Mouse (Mus musculus) cerebral cortex, adult 2 months (tissue): ENCODE results near the gene Ano1.

Experiments used
- WGBS: fragments of 180-500 bp; shearing (Covaris S2); methylation state at CpG from one replicate; pipeline ENCODE4 v1.1.7; 2018; 5-methylcytosine and 5-hydroxymethylcytosine counted together

Gene Ano1

DNA sequence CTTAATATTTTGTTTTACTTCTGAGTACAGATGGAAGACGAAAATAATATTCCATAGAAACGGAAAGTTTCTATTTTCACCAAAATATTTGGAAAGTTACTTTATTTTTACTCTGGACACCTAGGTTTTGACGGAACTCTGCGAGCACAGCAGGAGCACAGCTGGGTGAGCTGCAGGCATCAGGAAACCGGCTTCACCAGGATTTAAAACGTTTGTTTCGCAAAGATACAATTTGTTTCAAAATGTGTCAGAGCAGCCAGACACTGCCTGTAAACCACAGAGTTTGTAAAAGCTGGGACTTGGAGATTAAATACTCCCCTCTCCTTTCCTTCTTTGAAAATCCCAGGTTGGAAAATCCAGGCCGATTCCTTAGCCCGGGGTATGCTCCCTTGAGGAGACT, 53.9 kb downstream of the Ano1 start:
- WGBS = 84% methylated on average over 9 of the region's 9 CpGs

DNA sequence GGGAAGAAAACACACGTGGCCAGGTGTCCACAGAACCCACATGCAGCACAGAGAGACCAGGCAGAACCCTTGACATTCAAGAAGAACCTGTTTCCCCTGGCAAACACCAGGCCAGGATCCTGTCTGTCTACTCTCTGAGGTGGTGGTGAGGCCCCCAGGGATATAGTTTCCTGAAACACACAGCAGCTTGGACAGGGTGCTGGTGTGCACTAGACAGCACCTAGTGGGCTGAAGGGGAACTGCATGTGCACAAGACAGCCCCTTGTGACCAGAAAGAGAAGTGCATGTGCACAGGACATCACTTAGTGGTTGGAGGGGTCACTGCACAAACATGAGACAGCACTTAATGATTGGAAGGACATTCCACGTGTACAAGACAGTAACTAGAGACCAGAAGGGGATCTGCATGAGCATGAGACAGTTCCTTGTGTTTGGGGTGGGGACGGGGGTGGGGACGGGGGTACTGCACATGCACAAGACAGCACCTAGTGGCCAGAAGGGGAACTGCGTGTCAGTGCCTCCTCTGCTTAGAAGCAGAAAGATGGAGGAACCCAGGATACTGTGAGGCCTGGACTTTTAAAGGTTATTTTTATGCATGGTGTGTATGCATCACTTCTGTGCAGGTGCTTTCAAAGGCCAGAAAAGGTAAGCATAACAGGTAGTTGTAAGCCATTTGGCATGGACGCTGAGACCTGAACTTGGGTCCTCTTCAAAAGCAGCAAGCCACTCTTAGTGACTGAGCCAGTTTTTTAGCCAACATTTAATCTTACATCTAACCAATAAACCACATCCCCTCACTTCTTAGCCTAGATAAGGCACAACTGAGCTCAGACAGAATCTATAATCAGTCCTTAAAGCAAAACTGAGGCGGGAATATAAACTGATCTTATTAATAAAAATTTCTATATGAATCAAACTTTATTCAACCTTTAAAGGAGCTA, 54.7 kb downstream of the Ano1 start:
- WGBS = 82% methylated on average over 7 of the region's 7 CpGs

DNA sequence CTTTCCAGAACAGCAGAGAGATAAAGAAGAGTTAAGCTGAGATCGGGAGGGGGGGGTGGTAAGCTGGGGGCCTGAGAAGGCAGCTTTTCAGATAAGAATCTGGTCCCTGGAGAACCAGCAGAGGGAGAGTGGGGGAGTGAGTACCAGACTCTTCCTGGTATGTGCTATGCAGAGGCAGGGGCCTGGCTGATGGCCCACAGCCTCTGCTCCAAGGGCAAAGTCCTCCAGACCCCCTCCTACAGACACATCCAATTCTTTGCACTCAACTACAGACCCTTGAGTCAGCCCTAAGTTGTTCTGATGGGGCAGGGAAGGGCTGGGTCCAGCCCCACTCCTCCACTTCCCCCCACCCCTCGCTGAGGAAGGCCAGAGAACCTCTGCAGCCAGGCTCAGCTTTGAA, 61.9 kb downstream of the Ano1 start:
- WGBS = 62% methylated on average over 2 of the region's 2 CpGs

DNA sequence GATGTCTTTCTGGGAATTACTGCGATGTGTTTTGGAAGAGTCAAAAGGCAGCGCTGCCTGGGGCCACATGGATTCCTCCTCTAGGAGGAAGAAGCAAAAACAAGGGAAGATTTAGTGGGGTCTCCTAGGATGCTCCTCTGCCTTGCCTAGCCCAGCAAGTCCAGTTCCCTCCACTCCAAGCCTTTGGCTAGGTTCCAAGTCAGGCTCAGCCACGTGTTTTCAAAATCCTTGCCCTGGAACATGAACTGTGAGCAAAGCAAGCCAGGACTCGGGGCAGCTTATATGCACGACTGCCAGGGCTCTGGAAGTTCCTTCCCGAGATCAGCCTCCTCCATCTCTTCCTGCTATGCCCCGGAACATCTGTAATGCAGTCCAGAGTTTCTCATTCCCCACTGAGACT, 62.6 kb downstream of the Ano1 start:
- WGBS = 55% methylated on average over 7 of the region's 7 CpGs

DNA sequence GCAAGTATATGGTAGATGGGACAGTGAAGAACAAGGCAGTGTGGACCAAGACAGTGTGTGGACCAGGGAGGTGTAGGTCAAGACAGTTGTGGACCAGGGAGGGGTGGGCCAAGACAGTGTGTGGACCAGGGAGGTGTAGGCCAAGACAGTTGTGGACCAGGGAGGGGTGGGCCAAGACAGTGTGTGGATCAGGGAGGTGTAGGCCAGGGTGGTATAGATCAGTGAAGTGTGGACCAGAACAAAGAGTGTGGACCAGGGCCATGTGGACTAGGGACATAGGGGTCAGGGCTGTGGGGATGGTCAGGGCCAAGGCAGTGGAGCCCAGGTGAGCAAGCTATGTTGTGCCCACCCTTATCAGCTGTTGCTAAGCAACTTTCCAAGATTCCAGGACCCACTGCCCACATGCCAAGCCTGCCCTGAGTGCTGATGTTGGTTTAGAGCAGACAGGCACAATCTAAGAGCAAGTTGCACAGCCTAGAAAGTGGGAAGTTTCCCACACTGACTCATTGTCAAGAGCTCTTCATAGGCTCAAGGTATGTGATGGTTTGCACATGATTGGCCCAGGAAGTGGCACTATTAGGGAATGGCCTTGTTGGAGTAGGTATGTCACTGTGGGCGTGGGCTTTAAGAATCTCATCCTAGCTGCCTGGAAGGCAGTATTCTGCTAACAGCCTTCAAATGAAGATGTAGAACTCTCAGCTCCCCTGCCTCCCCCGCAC, 64.0 kb downstream of the Ano1 start:
- WGBS = 95% methylated on average over 2 of the region's 2 CpGs

DNA sequence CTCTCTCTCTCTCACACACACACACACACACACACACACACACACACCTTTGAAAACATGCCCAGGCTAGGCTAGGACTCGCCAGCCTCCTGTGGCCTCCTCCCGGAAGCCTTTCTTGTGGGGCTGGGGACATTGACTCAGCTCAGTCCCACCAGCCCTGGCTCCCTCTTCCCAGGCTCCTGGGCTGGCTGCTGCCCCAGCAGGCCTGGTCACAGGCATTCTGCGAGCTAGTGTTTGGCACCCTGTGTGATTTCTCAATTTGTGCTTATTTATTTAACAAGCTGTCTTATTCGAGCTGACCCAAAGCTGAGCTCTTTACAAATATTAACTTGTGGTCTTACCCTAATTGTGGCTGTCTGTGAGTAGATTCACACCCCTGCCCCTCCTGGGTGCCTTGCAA, 66.8 kb downstream of the Ano1 start:
- 55% methylated on average over 4 of the region's 4 CpGs for WGBS

DNA sequence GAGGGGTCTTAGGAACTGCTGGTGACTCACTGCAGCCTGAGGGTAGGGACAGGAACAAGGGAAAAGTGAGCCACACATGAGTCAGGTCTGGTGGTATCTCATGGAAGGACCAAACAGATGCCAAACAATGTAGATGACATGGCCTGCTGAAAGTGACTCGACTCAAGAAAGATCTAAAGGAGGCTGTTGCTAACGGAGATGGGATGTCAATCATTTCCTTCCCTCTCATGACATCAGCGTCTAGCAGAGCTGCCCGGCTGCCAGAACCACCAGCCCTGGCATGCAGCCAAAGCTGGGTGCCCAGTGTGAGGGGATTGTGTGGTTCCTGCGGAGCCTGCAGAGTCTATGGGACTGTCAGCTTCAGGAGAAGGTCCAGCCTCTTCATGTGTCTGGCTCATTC, 67.3 kb downstream of the Ano1 start:
- WGBS = 23% methylated on average over 5 of the region's 5 CpGs

DNA sequence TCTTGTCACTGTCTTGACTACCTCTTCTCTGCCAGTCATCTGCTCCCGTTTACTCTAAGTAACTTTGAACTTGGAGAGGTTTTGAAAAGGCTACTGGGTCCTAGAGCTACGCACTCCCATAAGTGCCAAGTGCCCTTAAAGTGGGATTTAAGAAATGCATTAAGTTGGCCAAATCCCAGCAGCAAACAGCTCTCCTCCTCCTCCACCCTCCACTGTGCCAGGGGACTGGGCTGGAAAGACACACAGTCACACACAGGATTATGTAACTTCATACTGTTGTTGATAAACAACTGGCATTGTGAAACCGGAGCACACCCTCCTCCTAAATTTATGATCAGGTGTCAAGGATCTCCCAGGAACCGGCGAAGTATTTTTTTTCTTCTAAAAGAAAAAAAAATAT, 71.7 kb downstream of the Ano1 start:
- WGBS = 90% methylated on average over 5 of the region's 5 CpGs

DNA sequence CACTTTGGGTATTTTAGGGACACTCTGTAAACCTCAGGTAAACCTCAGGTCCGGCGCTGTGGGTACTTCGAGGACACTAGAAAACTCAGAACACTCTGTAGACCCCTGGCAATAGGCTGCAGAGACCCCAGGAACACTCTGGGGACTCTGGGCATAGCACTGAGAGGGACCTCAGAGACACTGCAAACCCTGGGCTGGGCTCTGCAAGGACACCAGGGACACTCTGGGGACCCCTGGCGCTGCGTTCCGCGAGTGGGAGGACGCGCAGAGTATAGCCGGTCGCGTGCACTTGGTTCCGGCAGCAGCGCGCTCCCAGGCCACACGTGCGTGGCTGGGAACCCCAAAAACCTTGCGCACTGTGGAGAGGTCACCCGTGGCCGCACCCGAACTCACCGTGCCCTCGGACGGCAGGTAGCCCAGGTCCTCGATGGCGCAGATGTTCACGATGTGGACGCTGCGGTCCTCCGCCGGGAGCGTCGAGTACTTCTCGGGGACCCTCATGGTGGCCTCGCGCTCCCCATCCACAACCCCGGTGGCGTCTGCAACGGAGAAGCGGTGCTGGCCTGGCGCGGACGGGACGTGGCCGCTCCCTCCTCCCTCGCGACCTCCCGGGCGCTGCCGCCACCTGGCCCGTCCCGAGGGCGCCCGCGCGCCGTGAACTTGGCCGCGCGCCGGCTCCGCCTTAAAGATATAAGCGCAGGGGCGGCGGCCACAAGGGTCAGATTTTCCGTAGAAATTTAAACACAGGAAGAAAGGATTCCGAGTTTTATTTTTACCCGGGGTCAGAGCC, 73.3 kb downstream of the Ano1 start:
- 8% methylated on average over 68 of the region's 68 CpGs for WGBS

DNA sequence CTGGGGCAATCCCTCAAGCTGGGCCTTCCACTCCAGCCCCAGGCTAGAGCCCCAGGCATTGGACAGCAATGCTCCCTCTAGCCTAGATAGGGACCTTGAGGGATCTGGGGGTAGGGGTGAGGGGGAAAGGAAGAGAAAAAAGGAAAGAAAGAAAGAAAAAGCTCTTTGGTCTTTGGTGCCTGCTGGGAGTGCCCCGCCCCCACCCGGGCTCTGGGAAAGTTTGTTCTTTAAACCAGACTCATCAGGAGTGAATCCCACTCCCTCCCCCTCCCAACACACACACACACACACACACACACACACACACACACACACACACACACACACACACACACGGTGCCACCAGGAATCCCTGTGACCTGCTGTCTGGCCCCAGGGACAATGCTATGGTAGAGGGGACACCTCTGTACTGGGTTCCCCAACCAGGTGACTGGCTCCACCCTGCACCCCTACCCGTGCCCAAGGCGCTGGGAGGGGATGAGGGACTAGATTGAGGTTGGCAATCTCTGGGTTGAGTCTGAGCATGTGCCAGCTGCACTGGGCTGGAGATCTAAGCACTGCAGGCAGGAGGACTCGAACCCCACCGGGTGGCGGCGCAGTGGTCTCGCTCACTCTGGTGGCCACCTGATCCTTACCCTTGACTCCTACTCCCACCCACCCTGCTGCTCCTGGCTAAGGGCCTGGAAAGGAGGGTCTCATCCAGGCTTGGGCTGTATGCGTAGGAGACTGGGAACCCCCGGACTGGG, 74.3 kb downstream of the Ano1 start:
- 56% methylated on average over 12 of the region's 12 CpGs for WGBS

DNA sequence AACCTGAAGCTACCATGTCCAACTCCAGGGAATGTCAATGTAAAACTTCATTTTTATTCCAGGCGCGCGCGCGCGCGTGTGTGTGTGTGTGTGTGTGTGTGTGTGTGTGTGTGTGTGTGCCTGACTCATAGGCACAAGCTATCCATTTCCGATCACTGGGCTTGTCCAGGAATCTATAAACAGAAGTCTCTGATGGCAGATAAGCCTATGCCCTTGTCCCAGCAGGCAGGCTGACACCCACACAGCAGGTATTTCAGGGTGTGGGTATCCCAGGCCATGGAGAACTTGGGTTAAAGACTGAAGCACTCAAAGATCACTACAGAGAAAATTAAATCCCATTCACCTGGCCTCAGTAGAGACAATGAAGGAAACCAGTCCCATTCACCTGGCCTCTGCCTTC, 76.1 kb downstream of the Ano1 start:
- 97% methylated on average over 8 of the region's 8 CpGs for WGBS

DNA sequence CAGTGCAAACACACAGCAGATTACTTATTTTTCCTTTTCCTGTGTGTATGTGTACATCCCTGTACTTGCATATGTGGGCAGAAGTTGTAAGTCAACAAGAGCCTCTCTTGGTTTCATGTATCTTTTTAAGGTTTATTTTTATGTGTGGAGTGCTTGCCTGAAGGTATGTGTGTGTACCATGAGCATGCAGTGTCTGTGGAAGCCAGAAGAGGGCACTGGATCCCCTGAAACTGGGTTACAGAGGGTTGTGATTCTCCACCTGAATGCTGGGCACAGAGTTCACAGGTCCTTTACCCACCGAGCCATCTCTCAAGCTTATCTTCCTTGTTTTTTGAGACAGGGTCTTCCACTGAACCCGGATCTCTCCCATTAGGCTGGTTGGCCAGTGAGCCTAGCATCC, 81.9 kb downstream of the Ano1 start:
- WGBS = 98% methylated on average over 2 of the region's 2 CpGs

DNA sequence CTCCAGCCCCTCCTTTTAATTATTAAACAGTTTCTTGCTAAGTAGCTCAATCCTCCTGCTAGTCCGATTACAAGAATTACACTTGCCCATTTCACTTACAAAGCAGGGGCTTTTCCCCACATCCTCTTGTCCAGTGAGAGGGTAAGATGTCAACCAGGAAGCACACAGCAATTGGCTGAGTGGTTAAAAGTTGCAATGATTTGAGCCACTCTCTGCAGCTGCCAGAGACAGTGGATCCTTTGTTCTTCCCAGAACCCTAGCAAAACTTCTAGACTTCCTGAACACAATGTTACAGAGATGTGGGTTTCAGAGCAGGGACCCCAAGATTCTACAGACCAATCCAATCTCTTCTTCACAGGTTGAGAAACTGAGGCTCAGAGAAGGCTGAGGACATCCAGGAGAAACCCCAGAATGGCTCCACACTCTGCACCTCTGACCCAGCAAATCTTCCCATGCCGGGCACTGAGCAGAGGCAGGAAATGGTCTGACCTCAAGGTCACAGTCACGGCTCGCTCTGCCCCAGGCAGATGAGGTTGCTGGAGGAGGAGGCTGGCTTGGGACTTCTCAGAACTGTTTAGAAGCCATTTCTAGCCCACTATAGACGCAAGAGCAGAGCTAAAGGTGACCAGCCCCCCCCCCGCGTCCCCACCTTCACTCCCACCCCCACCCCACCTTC, 83.0 kb downstream of the Ano1 start:
- WGBS = 68% methylated on average over 7 of the region's 7 CpGs

DNA sequence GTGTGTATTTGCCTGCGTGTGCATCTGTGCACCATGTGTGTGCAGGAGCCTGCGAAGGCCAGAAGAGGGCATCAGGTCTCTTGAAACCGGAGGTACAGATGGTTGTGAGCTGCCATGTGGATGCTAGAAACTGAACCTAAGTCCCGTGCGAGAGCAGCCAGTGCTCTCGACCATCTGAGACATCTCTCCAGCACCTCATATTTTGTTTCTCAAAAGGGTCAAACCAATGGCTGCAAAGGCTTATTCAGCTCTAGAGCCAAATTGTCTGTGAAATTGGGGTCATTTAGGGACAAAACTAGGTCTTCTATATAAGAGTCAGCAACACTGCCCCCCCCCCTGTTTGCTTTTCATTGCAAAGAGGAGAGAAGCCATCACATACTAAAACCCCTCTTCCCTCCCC, 84.7 kb downstream of the Ano1 start:
- WGBS = 96% methylated on average over 6 of the region's 6 CpGs

DNA sequence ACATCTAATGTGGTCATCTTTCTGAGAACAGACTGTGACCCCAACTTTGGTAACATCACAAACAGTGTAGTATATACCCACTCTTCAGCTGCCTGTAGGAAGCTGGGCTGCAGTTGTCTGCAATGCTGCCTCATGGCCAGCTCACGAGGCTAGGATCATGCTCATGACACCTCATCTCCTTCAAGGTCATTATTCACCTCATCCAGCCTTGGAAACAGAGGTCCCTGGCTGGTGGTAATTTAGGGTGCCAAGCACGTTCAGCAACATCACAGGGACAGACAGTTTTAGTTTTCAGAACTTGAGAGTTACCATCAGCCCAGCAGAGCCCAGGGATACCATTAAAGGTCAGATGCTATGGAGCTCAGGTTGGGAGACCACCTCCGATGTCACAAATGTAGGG, 86.2 kb downstream of the Ano1 start:
- WGBS = 94% methylated on average over 3 of the region's 3 CpGs

DNA sequence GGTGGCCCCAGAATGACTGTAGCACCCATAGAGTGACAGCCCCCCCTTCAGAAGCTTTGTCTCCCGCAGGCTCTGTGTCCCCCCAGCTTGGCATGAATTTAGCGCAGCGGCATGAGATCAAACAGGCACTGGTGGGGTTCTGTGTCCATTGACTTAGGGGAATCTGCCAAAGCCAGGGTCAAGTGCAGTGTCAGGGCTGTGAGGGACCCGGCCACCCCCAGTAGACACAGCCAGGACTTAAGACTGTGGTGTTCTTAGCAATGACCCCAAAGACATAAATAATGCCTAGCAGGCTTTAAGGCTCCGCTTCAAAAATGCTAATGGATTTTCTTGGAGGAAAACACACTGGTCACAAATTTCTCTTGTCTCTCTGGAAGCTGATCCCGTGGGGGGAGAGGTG, 88.2 kb downstream of the Ano1 start:
- 72% methylated on average over 6 of the region's 6 CpGs for WGBS

DNA sequence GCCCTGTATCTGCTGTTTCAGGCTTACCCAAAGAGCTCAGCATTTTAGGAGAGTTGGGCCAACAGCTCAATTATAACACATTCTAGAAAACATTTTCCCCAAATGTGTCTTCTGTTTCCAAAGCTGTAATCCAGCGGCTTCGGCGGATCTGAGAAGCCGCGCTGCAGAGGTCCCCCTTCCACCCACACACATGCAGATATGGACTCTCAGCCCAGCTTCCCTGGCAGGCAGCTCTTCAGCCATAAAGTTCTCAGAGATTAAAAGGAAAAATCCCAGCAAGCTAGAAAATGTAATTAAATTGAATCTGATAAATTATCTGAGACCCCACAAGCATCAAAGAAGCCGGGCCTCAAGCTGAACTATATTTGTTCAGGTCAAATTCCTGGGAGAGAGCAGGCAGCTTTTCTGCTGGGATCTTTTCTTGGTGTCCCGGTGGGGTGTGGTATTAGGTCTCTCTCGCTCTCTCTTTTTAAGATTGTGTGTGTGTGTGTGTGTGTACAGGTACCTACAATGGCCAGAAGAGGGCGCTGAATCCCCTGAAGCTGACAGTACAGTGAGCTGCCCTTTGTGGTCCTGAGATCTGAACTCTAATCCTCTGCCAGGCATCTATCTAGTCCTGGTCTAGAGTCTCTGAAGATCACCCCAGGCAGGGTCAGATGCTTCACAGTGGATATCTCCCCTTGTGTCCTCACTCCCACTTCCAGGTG, 95.4 kb downstream of the Ano1 start:
- 65% methylated on average over 9 of the region's 9 CpGs for WGBS

DNA sequence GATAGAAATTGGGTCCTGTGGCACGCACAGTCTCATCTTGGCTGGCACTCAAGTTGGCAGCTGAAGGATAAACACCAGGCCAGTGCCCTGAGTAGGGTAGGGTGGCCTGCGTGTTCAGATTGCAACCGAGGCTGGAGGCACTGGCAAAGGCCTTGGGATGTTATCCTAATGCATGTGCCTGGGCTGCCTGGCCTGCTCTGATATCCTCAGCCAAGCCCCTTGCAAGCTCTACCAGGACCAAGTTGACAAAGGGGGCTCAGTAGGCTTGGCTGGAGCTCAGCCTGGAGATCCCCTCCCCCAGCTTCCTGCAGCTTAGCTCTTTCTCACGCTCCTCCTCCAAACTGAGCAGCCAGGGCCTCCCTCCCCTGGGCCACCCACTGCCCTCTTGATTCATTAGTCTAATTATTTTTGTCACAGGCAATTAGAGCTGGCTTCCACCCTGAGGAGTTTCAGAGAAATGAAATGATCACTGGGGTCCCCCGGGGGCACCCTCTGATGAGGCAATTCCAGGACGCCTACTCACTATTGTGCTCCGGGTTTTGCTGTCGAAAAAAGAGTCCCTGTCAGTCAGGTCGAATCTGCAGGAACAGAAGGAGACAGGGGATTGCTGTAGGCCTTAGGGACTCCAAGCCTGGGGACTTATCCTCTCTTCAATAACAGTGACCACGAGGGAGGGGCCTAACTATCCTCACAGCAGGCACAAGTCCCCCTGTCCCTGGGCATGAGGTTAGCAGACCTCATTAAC, 97.9 kb downstream of the Ano1 start:
- 42% methylated on average over 10 of the region's 10 CpGs for WGBS

DNA sequence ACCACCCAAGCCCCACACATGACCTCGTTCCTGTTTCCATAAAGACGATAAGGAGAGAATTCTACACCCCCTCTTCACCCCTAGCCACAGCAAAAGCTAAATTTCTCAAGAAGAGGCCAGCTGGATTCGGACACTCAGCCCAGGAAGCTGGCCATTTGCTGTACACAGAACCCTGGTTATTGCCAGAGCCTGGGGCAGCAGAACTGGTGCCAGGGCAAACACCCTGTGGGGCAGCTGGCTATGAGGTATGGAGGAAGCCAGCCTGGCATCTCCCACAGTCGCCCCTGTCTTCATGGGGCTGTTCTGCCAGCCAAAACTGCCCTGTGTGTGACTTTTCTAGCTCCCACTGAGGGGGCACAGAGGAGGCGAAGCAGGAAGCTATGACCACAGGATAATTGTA, 104.2 kb downstream of the Ano1 start:
- WGBS = 66% methylated on average over 5 of the region's 5 CpGs

DNA sequence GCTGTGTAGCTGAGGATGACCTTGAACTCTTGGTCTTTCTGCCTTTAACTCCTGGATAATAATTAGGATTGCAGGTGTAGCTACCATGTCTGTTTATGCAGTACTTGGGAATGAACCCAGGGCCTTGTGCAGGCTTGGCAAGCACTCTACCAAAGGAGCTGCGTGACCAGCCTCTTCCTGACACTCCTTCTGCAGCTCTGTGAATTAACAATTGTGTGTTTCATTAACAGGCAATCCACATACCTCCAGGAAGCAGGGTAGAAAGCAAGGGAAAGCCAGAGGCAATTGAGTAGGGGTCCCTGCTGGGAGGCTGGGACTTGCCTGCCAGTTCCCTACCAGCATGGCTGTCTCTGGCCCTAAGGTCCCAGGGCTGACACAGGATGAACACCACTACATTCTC, 111.0 kb downstream of the Ano1 start:
- 74% methylated on average over 1 of the region's 1 CpGs for WGBS
